Mouse (Mus musculus) midbrain, embryonic 12.5 days (tissue): ENCODE results near the gene Myt1. TPM values are rescaled to one million over a fixed set of nuclear protein-coding genes. Genes with fewer than 3 reads are reported as not detected.
"Not testable (repeated sequence)": the region's sequence is repeated elsewhere in the genome, so short reads cannot be mapped to it uniquely, and the experiment has no call there.

ENCODE experiments used
- ATAC-seq: fragments of 200-750 bp; cut with Nextera tagmentation; 2 replicates; pipeline ENCODE4 v1.8.0; 2017; ENCODE audit warnings: low read depth, moderate TSS enrichment, moderate library complexity; ENCODE audit not compliant: low FRiP score
- H3K27ac ChIP-seq: fragments of 300-500 bp; sonication (generic); replicated peaks from 2 replicates; pipeline ENCODE4 v1.5.1; 2016; ENCODE audit warnings: mild to moderate bottlenecking
- H3K27me3 ChIP-seq: fragments of 300-500 bp; sonication (generic); 2 replicates; pipeline ENCODE4 v1.6.1; 2016; ENCODE audit warnings: mild to moderate bottlenecking
- H3K36me3 ChIP-seq: fragments of 300-500 bp; sonication (generic); 2 replicates; pipeline ENCODE4 v1.6.1; 2016
- H3K4me1 ChIP-seq: fragments of 300-500 bp; sonication (generic); 2 replicates; pipeline ENCODE4 v1.6.1; 2016
- H3K4me2 ChIP-seq: fragments of 300-500 bp; sonication (generic); replicated peaks from 2 replicates; pipeline ENCODE4 v1.6.1; 2016; ENCODE audit warnings: mild to moderate bottlenecking, moderate library complexity
- H3K4me3 ChIP-seq: fragments of 300-500 bp; sonication (generic); 2 replicates; pipeline ENCODE4 v1.5.1; 2016; ENCODE audit warnings: mild to moderate bottlenecking
- H3K9ac ChIP-seq: fragments of 300-500 bp; sonication (generic); replicated peaks from 2 replicates; pipeline ENCODE4 v1.6.1; 2016; ENCODE audit warnings: mild to moderate bottlenecking, moderate library complexity
- H3K9me3 ChIP-seq: fragments of 300-500 bp; sonication (generic); 2 replicates; pipeline ENCODE4 v1.6.1; 2016; ENCODE audit warnings: mild to moderate bottlenecking
- WGBS: fragments of 180-500 bp; shearing (Covaris S2); methylation state at CpG from one replicate; pipeline ENCODE4 v1.1.7; 2016; 5-methylcytosine and 5-hydroxymethylcytosine counted together
- polyA plus RNA-seq: library from polyadenylated mRNA; unstranded; fragments of >200 nt; fragmentation: Nextera tagmentation; extraction: Ambion mirVana; gene quantifications from 2 replicates; pipeline ENCODE4 v1.2.1, GENCODE M21; 2016

Gene Myt1
- polyA plus RNA-seq, 1 experiment from 2014 or later = 66.4 TPM

- Histone ChIP-seq H3K4me3 (no peak overlapping the region), H3K27ac (no peak overlapping the region), H3K36me3 (peaks cover 61% of the 10 kb centered on the region), H3K9ac (no peak overlapping the region), H3K4me1 (peaks cover 9% of the 10 kb centered on the region), H3K27me3 (no peaks in the 10 kb centered on the region), H3K9me3 (no peaks in the 10 kb centered on the region), H3K4me2 (no peak overlapping the region)
- WGBS = 83% methylated on average over 6 of the region's 6 CpGs
- no peak for ATAC-seq
Observed at GRCm38 (mm10) chr2:181789396-181789795, 26.3 kb downstream of the Myt1 start.

- ATAC-seq, H3K4me1 ChIP-seq, H3K27me3 ChIP-seq, H3K27ac ChIP-seq, H3K4me3 ChIP-seq, H3K4me2 ChIP-seq, H3K9ac ChIP-seq, H3K9me3 ChIP-seq: not testable (repeated sequence)
- 86% methylated on average over 8 of the region's 8 CpGs for WGBS
- peaks cover 64% of the 10 kb centered on the region for H3K36me3 ChIP-seq
Observed at GRCm38 (mm10) chr2:181793186-181793585, 30.1 kb downstream of the Myt1 start.

- H3K9ac ChIP-seq = no peak overlapping the region
- no peaks in the 10 kb centered on the region for H3K4me1 ChIP-seq
- no peak overlapping the region for H3K27ac ChIP-seq
- H3K4me2 ChIP-seq = no peak overlapping the region
- no peaks in the 10 kb centered on the region for H3K9me3 ChIP-seq
- no peaks in the 10 kb centered on the region; the same call in 1 of the 2 replicates for H3K27me3 ChIP-seq
- peaks cover 58% of the 10 kb centered on the region for H3K36me3 ChIP-seq
- 69% methylated on average over 3 of the region's 3 CpGs for WGBS
- H3K4me3 ChIP-seq = no peak overlapping the region
- ATAC-seq = no peak
Observed at GRCm38 (mm10) chr2:181795641-181796130, 32.6 kb downstream of the Myt1 start.

GRCm38 (mm10) chr2:181797672-181798071 is 34.5 kb downstream of the Myt1 start:
- H3K27me3 ChIP-seq = no peaks in the 10 kb centered on the region; the same call in 1 of the 2 replicates
- no peak overlapping the region for H3K4me3 ChIP-seq
- H3K9ac ChIP-seq = no peak overlapping the region
- H3K4me1 ChIP-seq = no peaks in the 10 kb centered on the region
- H3K27ac ChIP-seq = no peak overlapping the region
- peaks cover 65% of the 10 kb centered on the region for H3K36me3 ChIP-seq
- 80% methylated on average over 8 of the region's 8 CpGs for WGBS
- no peaks in the 10 kb centered on the region for H3K9me3 ChIP-seq
- H3K4me2 ChIP-seq = no peak overlapping the region
- ATAC-seq = no peak

- ATAC-seq = no peak
- peaks cover 51% of the 10 kb centered on the region for H3K36me3 ChIP-seq
- H3K4me3 ChIP-seq = no peak overlapping the region
- no peak overlapping the region for H3K9ac ChIP-seq
- no peak overlapping the region for H3K4me2 ChIP-seq
- H3K4me1 ChIP-seq = no peaks in the 10 kb centered on the region
- no peaks in the 10 kb centered on the region for H3K9me3 ChIP-seq
- 79% methylated on average over 2 of the region's 2 CpGs for WGBS
- H3K27ac ChIP-seq = no peak overlapping the region
- H3K27me3 ChIP-seq = no peaks in the 10 kb centered on the region
Observed at GRCm38 (mm10) chr2:181829032-181829650, 66.0 kb downstream of the Myt1 start.

GRCm38 (mm10) chr2:181832745-181833144 is 69.6 kb downstream of the Myt1 start:
- Histone ChIP-seq H3K4me1 (peaks cover 5% of the 10 kb centered on the region), H3K36me3 (peaks cover 20% of the 10 kb centered on the region), H3K9ac (no peak overlapping the region), H3K4me3 (no peak overlapping the region), H3K9me3 (no peaks in the 10 kb centered on the region), H3K4me2 (no peak overlapping the region), H3K27ac (no peak overlapping the region), H3K27me3 (no peaks in the 10 kb centered on the region)
- ATAC-seq = no peak
- WGBS = 66% methylated on average over 2 of the region's 2 CpGs

- Histone ChIP-seq H3K36me3 (peaks cover 7% of the 10 kb centered on the region), H3K9ac (peak within 1 kb of the TSS; percentile 82), H3K4me2 (peak within 1 kb of the TSS; percentile 70), H3K9me3 (no peaks in the 10 kb centered on the region), H3K27ac (peak within 1 kb of the TSS; percentile 86), H3K27me3 (no peaks in the 10 kb centered on the region), H3K4me1 (peaks cover 12% of the 10 kb centered on the region), H3K4me3 (peak within 1 kb of the TSS; percentile 84)
- peak; percentile 98 for ATAC-seq
- WGBS = 1% methylated on average over 35 of the region's 35 CpGs
Observed at GRCm38 (mm10) chr2:181837372-181838292, 74.5 kb downstream of the Myt1 start, which contains the start of gene Pcmtd2. TSS of gene Pcmtd2 (plus strand) at chr2:181837854.

GRCm38 (mm10) chr2:181838293-181838680 is 75.2 kb downstream of the Myt1 start:
- Histone ChIP-seq H3K4me1 (peaks cover 12% of the 10 kb centered on the region), H3K27me3 (no peaks in the 10 kb centered on the region), H3K4me2 (peak overlapping the region; percentile 70), H3K9me3 (no peaks in the 10 kb centered on the region), H3K4me3 (peak overlapping the region; percentile 84), H3K9ac (peak overlapping the region; percentile 82), H3K27ac (peak overlapping the region; percentile 86), H3K36me3 (peaks cover 9% of the 10 kb centered on the region)
- WGBS = 0% methylated on average over 3 of the region's 3 CpGs
- peak; percentile 13; the same call in 1 of the 2 replicates for ATAC-seq

GRCm38 (mm10) chr2:181845709-181846394 is 82.7 kb downstream of the Myt1 start:
- no peaks in the 10 kb centered on the region for H3K27me3 ChIP-seq
- H3K9ac ChIP-seq = no peak overlapping the region
- H3K4me1 ChIP-seq = no peaks in the 10 kb centered on the region
- H3K27ac ChIP-seq = no peak overlapping the region
- no peaks in the 10 kb centered on the region for H3K9me3 ChIP-seq
- WGBS = 84% methylated on average over 5 of the region's 5 CpGs
- no peak for ATAC-seq
- H3K4me3 ChIP-seq = no peak overlapping the region
- peaks cover 45% of the 10 kb centered on the region for H3K36me3 ChIP-seq
- H3K4me2 ChIP-seq = no peak overlapping the region

GRCm38 (mm10) chr2:181863791-181864535 is 100.8 kb downstream of the Myt1 start, which contains the start of gene Polr3k:
TSS of gene Polr3k (plus strand) at chr2:181864337.
- peak within 1 kb of the TSS; percentile 93 for H3K4me2 ChIP-seq
- peak; percentile 100 for ATAC-seq
- peaks cover 16% of the 10 kb centered on the region for H3K36me3 ChIP-seq
- H3K27ac ChIP-seq = peak within 1 kb of the TSS; percentile 84
- WGBS = 1% methylated on average over 35 of the region's 35 CpGs
- peak within 1 kb of the TSS; percentile 83 for H3K4me3 ChIP-seq
- peaks cover 16% of the 10 kb centered on the region for H3K4me1 ChIP-seq
- H3K9ac ChIP-seq = peak within 1 kb of the TSS; percentile 79
- H3K27me3 ChIP-seq = no peaks in the 10 kb centered on the region
- H3K9me3 ChIP-seq = no peaks in the 10 kb centered on the region

- ATAC-seq = peak; percentile 62; the same call in 1 of the 2 replicates
- WGBS = under 1% methylated on average over 22 of the region's 22 CpGs
Observed at GRCm38 (mm10) chr2:181864536-181864860, 101.4 kb downstream of the Myt1 start.

More at GRCm38 (mm10) chr2:181864536-181864860, 101.4 kb downstream of the Myt1 start:
- peak overlapping the region; percentile 79 for H3K9ac ChIP-seq
- H3K36me3 ChIP-seq = peaks cover 21% of the 10 kb centered on the region
- H3K27ac ChIP-seq = peak overlapping the region; percentile 84
- peak overlapping the region; percentile 93 for H3K4me2 ChIP-seq
- no peaks in the 10 kb centered on the region for H3K27me3 ChIP-seq
- no peaks in the 10 kb centered on the region for H3K9me3 ChIP-seq
- H3K4me3 ChIP-seq = peak overlapping the region; percentile 83
- H3K4me1 ChIP-seq = peaks cover 16% of the 10 kb centered on the region
